Mouse (Mus musculus): Measurements from ENCODE around the gene Cst7.
"Not testable (repeated sequence)": the region's sequence is repeated elsewhere in the genome, so short reads cannot be mapped to it uniquely, and the experiment has no call there.

Cst7 gene

GRCm38 (mm10) chr2:150569847-150570590 lies at the start of gene Cst7:
Cst7 (plus strand) TSS chr2:150570415.
- DNase-seq (ENCODE audit: low spot score in 2 of 2) = peak; percentile 65 to 78

- DNase-seq (ENCODE audit: low spot score in 2 of 2) = no peak
These were observed 44.5 kb upstream of the Cst7 start for GRCm38 (mm10) chr2:150525703-150526207.

DNA sequence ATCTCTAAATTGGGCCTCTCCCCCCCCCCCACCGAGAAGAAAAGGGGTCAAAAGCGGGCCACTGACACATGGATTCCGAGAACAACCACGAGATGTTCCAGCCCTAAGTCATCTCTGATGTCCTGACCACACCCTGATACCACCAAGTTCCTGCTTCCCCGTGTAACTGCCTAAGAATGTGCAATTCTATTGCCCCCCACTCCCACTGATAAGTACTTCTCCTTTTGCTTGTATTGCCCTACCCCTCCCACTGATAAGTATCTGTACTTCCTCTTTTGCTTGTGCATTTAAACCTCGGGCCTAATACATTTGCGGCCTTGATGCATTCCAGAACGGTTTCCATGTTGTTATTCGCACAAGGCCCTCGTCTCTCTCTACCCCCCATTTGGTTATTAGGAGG lies 20.6 kb upstream of the Cst7 start:
- not testable (repeated sequence) for DNase-seq (ENCODE audit: low spot score in 2 of 2)

- peak; percentile 38 to 49 for DNase-seq (ENCODE audit: low spot score in 2 of 2)
These were observed 11.6 kb upstream of the Cst7 start for GRCm38 (mm10) chr2:150558568-150558967.

DNA sequence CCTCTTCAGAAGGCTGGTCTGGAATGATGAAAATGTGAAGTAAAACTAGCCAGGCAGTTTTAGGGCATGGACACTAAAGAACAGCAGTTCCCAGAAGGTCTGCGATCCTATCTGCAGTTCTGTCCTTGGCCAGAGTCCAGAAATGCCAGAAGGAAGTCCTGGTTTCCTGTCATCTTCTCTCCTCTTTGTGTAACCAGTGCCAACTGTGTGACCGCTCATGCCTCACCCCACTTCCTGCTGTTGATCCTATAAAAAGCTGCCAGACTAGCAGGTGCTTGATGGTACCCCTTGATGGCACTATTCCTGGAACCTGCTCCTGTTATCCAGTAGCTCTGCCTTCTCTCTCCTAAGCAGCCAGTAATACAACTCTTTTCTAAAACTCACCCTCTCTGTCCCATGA lies 3.2 kb upstream of the Cst7 start:
- peak in 1 of 2 experiments; percentile 10 for DNase-seq (ENCODE audit: low spot score in 2 of 2)

DNA sequence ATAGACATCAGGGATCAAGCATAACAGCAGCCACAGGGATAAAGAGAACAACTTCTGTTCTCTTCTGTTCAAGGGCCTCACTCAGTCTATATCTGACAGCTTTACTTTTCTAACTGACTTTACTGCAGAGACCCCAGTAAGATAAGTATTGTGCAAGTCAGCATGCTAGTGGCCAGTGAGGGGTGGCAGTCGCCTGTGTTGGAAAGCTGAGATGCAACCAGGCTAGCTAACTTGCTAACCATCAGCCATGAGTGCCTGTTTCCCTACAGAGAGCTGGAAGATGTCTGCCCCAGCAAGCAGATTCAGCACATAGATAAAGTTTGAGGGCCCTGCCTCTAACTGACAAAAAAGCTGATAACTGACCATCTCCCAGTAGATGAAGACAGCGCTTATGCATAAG lies 546 bp downstream of the Cst7 start:
- DNase-seq (ENCODE audit: low spot score in 2 of 2) = no peak

GRCm38 (mm10) chr2:150572463-150572862 lies 2.2 kb downstream of the Cst7 start:
- DNase-seq (ENCODE audit: low spot score in 2 of 2) = no peak

DNA sequence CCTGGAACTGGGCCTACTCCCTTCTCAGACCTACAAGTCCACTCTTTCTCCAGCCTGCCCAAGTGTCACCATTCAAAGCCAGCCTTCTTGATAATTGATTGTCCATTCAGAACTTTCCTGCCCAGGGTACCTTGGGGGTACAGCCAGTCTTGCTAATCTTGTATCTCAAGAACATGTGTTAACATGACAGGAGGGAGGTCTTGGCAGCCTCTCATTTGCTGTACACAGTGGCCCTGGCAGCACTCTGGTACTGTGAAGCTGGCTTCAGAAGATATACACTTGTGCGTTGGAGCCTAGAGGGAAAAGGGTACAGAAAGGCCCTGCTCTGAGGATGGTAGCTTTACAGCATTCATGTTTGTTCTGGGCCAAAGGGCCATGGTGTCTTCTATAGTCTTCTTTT lies 6.0 kb downstream of the Cst7 start:
- no peak for DNase-seq (ENCODE audit: low spot score in 2 of 2)

GRCm38 (mm10) chr2:150578603-150579002 lies 8.4 kb downstream of the Cst7 start:
- DNase-seq (ENCODE audit: low spot score in 2 of 2) = peak in 1 of 2 experiments; percentile 16

DNA sequence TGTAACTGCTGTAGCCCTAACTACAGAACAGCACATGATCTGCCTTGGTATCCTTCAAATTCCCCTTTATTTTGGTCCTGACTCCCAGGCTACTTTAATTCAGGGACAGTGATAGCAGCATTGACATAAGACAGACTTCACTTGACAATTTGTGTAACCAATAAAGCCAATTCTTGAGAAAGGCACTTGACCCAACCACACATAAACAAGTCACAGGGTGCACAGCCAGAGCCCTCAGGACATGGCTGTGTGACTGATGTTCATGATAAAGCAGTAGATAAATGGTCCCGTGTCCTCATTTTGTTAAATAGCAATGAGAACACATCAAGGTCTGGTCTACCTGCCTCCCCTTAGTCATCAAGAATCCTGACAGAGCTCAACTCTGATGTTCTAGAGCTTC lies 9.4 kb downstream of the Cst7 start:
- DNase-seq (ENCODE audit: low spot score in 2 of 2) = no peak

DNA sequence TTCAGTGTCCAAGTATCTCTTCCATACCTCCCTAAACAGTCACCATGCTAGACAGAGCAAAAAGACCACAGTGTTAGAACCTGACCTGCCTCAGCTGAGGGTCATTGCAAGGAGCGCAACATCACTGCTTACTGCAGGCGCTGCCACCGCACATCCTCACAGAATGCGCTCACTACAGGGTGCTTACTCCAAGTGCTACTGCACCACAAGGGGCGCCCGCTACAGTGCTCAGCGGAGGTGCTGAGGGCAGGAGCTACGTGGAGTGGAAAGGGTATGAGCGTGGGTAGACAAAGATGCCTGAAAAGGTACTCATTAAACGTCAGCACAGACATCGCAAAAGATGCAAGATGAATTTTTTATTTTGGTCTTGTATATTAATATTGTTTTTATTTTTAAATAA lies 18.9 kb downstream of the Cst7 start:
- no peak for DNase-seq (ENCODE audit: low spot score in 2 of 2)

DNA sequence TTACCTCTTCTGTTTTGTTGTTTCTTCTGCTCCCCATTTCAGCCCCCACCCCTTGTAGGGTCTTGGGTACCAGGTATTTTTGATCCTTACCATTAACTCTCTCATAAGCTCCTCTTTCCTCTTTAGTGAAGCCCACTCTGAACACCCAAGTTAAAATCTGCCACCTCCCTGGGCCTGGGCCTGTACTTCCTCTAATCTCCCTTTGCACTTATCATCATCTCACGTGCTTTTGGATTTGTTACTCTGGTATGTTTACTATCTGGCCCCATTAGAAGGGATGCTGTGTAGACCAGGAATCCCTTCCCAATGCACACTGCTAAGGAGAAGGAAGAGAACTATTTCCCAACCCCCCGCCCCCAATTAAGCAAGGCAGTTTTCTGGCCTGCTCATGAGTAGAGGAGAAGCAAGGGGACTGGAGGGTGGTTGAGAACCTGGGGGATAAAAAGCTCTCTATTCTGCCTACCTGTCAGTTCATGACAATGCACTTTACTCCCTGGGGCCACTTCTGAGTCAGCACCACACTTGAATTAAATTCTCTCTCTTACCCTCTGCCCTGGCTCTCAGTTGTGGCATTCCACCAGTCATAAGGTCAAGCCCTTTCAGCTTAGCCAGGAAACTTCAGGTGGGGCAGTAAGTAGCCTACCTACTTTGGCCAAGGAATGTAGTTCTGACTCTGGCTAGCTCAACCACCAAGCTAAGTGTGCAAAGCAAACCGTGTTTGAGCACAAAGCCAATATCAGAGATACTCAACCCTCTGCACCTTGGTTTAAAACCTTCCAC lies 25.4 kb downstream of the Cst7 start:
- DNase-seq (ENCODE audit: low spot score in 2 of 2) = no peak

GRCm38 (mm10) chr2:150600263-150600662 lies 30.0 kb downstream of the Cst7 start:
- DNase-seq (ENCODE audit: low spot score in 2 of 2) = no peak

DNA sequence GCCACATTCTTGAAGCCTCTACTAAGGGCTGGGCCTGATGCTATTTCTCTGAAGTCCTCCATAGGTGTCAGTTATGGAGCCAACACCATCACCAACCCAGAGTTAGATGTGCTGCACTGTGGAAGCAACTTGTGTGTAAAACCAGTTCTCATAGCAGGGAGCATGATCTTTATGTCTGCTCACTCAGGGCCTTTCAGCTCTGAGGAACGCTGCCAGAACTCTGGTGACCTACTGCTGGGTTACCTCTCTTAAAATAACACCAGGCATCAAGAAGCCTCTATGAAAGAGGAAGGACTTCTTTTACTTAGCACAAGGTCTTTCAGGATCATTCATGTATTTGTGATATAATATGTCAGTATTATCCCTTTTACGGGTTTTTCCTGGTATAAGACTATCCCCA lies 32.0 kb downstream of the Cst7 start:
- no peak for DNase-seq (ENCODE audit: low spot score in 2 of 2)

DNA sequence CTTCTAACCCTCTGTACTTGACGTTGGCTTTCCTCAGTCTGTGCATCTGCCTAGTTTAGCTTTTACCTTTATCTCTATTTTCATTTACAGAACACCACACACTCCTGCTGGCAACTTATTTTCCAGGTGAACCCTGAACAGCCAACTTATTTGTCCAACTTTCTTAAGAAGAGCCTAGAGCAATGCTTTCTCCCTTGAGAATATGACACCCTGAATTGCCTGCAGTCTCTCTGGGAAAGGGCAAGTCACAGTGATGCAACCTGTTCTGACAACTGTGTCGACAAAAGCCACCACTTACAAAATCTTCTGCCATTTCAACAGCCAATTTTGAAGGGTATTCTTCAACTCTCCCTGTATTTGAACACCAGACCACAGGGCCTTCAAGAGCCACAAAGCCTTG lies 34.6 kb downstream of the Cst7 start:
- no peak for DNase-seq (ENCODE audit: low spot score in 2 of 2)

DNA sequence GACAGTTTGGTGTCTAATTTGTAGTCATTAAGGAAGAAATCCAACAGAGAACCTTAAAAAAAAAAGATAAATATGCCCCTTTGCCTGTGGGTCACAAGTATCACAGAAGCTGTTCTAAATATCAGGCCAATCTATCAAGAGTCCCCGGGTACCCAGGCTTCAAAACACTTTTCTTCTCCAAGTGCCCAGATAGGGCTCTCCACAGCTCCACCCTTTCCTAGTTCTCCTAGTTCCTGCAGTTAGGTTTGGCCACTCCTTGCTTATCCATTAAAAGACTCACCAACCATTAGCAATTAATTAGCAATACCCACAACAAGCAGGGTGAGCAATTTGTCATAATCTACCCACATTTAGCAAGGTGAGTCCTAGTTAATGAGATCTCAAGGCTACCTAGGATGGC lies 36.9 kb downstream of the Cst7 start:
- DNase-seq (ENCODE audit: low spot score in 2 of 2) = no peak

DNA sequence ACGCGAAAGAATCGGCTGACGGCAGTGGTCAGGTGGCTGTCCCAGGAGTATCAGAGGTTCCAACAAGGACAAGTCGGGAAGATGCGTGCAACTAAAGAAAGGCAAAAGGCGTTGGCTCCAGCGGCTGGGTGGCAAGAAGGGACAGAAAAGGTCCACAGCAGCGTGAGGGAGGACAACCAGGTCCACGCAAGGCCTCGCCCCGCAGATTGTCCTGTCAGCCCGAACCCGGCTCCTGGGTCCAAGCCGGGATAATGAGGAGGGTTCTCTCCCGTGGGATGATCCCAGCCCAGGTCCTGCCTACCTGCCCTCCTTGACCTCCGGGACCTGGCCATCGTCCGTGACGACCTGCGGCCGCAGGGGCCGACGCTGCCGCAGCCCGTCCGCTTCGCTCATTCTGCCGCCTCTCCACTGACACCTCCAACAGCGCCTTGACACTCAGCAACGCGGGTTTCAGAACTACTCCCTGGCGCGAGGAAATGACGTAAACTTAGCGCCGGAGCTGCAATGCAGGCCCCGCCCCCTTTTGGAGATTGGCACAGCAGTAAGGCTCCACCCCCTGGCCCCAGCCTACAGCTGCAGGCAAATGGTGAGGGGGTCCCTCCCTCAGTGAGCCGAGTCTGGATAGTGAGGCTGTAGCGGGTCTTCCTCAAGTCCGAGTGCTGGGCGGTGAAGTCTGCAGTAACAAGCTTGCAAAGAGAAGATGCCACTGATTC lies 38.0 kb downstream of the Cst7 start, which contains the start of gene Apmap:
Gene Apmap (minus strand): TSS at position 481 of the 713 bp plus-strand sequence.
- DNase-seq (ENCODE audit: low spot score in 2 of 2) = peak; percentile 95 to 96

GRCm38 (mm10) chr2:150608872-150609560 lies 38.8 kb downstream of the Cst7 start:
- DNase-seq (ENCODE audit: low spot score in 2 of 2) = peak; percentile 35 to 56

DNA sequence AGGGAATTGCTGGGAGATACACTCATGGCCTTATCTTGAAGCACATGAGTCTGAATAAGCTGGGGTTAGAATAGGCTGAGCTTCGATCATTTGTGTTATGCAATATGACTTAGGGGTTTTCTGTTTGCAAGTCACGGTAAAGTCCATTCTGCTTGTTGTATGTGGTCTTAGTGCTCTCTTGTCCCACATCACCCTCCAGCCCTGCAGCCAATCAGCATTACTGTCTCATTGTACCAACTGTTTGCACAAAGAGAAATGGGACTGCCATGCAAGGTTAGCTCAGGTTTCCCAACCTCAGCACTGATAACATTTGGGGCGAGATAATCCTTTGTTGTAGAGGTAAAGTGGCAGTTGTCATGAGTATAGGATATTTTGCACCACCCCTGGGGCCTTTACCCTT lies 39.9 kb downstream of the Cst7 start:
- DNase-seq (ENCODE audit: low spot score in 2 of 2) = no peak

DNA sequence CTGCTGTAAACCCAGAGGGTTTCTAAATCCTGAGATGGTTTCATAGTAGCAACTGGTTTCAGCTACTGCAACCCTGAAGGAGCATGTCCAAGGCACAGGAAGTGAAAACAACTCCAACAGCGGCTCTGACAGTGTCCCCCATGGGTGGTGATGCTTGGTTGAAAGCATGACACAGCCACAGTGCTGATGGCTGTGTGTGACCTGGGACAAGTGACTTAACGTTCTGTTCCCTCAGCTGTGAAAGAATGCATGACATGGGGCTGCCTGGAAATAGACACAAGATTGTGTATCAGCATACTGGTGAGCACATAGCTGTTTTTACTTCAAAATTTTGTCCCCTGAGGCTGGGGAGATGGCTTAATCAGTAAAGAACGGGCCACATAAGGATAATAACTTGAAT lies 51.5 kb downstream of the Cst7 start:
- DNase-seq (ENCODE audit: low spot score in 2 of 2) = no peak

GRCm38 (mm10) chr2:150623957-150624356 lies 53.7 kb downstream of the Cst7 start:
- no peak for DNase-seq (ENCODE audit: low spot score in 2 of 2)

GRCm38 (mm10) chr2:150624926-150625325 lies 54.7 kb downstream of the Cst7 start:
- no peak for DNase-seq (ENCODE audit: low spot score in 2 of 2)
